In genomic region chr13:25269569-25270268, GRCm38 (mm10) we compare ENCODE assay signal across 8 mouse cellular contexts. TPM values are rescaled to one million over a fixed set of nuclear protein-coding genes. Genes with fewer than 3 reads are reported as not detected.
DNase-seq lines count a peak whose midpoint lies in the region; ATAC-seq and TF ChIP-seq lines count a peak whose summit lies in the region.

No protein-coding gene starts in this region.

- H3K9ac ChIP-seq in lung, postnatal 0 days (replicated peaks; ENCODE audit: low read depth), result no peak overlapping the region
- peak overlapping the region; percentile 62 for H3K9ac ChIP-seq in midbrain, embryonic 14.5 days (replicated peaks; ENCODE audit: low read length)

- no peak overlapping the region for H3K27ac ChIP-seq in lung, postnatal 0 days (ENCODE audit: low read length)
- H3K27ac ChIP-seq in midbrain, embryonic 14.5 days (replicated peaks; ENCODE audit: low read depth, low read length), result peak overlapping the region; percentile 67

- no peaks in the 10 kb centered on the region for H3K27me3 ChIP-seq in lung, postnatal 0 days (replicated peaks; ENCODE audit: insufficient read depth, low read length)
- H3K27me3 ChIP-seq in midbrain, embryonic 14.5 days (ENCODE audit: control insufficient read depth, insufficient read depth, low read length), result no peaks in the 10 kb centered on the region

- no peaks in the 10 kb centered on the region for H3K9me3 ChIP-seq in lung, postnatal 0 days (ENCODE audit: low read length)
- no peaks in the 10 kb centered on the region for H3K9me3 ChIP-seq in midbrain, embryonic 14.5 days (ENCODE audit: control insufficient read depth, low read length)

- 4% methylated on average over 36 of the region's 42 CpGs for WGBS in lung, postnatal 0 days
- WGBS in lung, adult 2 months, result 5% methylated on average over 39 of the region's 42 CpGs
- 1% methylated on average over 41 of the region's 42 CpGs for WGBS in midbrain, embryonic 14.5 days

- peak; percentile 7 for DNase-seq in lung, postnatal 0 days (ENCODE audit: low spot score)
- DNase-seq in lung, adult 2 months, result no peak
- DNase-seq in cerebellum, postnatal 10 days, result peak; percentile 84 to 89
- DNase-seq in frontal cortex, postnatal 14 days (ENCODE audit: low spot score in 2 of 2), result peak; percentile 57 to 63
- peak; percentile 64 for DNase-seq in left cerebral cortex, adult 11 months (ENCODE audit: low spot score)
- peak; percentile 95 for DNase-seq in midbrain, embryonic 14.5 days
- DNase-seq in yolk sac, embryonic 10.5 days (ENCODE audit: low spot score), result peak; percentile 36
- no peak for DNase-seq in B cell, adult 2 months

- no peak for TF ChIP-seq CTCF in lung, postnatal 0 days (IDR thresholded peaks at IDR 0.05)
- no peak for TF ChIP-seq CTCF in lung, adult 2 months (IDR thresholded peaks at IDR 0.05; ENCODE audit: insufficient read depth, low read length)

- no peak for TF ChIP-seq EP300 in lung, postnatal 0 days (IDR thresholded peaks at IDR 0.05)

- H3K4me1 ChIP-seq in lung, postnatal 0 days (ENCODE audit: insufficient read depth, low read depth, low read length), result no peaks in the 10 kb centered on the region
- H3K4me1 ChIP-seq in lung, adult 2 months (ENCODE audit: control insufficient read depth, insufficient read depth, low read length), result no peaks in the 10 kb centered on the region
- peaks cover 9% of the 10 kb centered on the region; the same call in 1 of the 2 replicates for H3K4me1 ChIP-seq in midbrain, embryonic 14.5 days (ENCODE audit: control insufficient read depth, insufficient read depth, low read length)

- H3K4me2 ChIP-seq in lung, postnatal 0 days (replicated peaks; ENCODE audit: low read depth, low read length), result peak overlapping the region; percentile 45
- peak overlapping the region; percentile 67 for H3K4me2 ChIP-seq in midbrain, embryonic 14.5 days (ENCODE audit: low read length)

- TF ChIP-seq POLR2A in lung, adult 2 months (IDR thresholded peaks at IDR 0.05; ENCODE audit: borderline replicate concordance, extremely low read depth, low read depth, low read length), result no peak

- ATAC-seq in lung, postnatal 0 days, result peak; percentile 49; the same call in 1 of the 2 replicates
- ATAC-seq in midbrain, embryonic 14.5 days (ENCODE audit: low FRiP score, low TSS enrichment), result peak; percentile 96

- no peaks in the 10 kb centered on the region for H3K36me3 ChIP-seq in lung, postnatal 0 days (ENCODE audit: insufficient read depth, low read length)
- no peaks in the 10 kb centered on the region for H3K36me3 ChIP-seq in midbrain, embryonic 14.5 days (ENCODE audit: control insufficient read depth, insufficient read depth, low read length)

- H3K4me3 ChIP-seq in lung, postnatal 0 days (ENCODE audit: low read depth, low read length), result no peak overlapping the region
- no peak overlapping the region for H3K4me3 ChIP-seq in lung, adult 2 months (replicated peaks; ENCODE audit: extremely low read depth, low read depth, low read length)
- H3K4me3 ChIP-seq in midbrain, embryonic 14.5 days (replicated peaks; ENCODE audit: low read depth, low read length), result peak overlapping the region; percentile 45

RNA-seq across cellular contexts. Expression of gene Nrsn1, which starts 0.6 kb away (rescaled TPM):
- polyA plus RNA-seq in lung, postnatal 0 days (2015; fragmentation: Nextera tagmentation; extraction: Ambion mirVana), result 0.17 and 0.18 TPM in 2 replicates
- polyA plus RNA-seq in lung, adult 2 months (2012; rRNA removed), result not detected in 2 replicates
- 59.5 and 60.1 TPM in 2 replicates for polyA plus RNA-seq in midbrain, embryonic 14.5 days (2014; fragmentation: Nextera tagmentation; extraction: Ambion mirVana)

Comparison
In these comparisons a context has a peak if more than half of its experiments do, and no peak if none do; other contexts are left out.
1. DNase-seq: peak in lung, postnatal 0 days (single experiment), cerebellum, postnatal 10 days (2 of 2), frontal cortex, postnatal 14 days (2 of 2), left cerebral cortex, adult 11 months (single experiment), midbrain, embryonic 14.5 days (single experiment) and yolk sac, embryonic 10.5 days (single experiment); none in lung, adult 2 months (single experiment) and B cell, adult 2 months (0 of 2).
2. RNA of gene Nrsn1, which starts 0.6 kb away (polyA plus RNA-seq): 59.5 to 60.1 TPM in midbrain, embryonic 14.5 days; 0.17 to 0.18 TPM in lung, postnatal 0 days and not detected in lung, adult 2 months; every median in the first group is over 10 times any median in the second.